Mouse (Mus musculus) olfactory bulb, adult 2 months (tissue): ENCODE measurements around the gene Prr14. TPM values are rescaled to one million over a fixed set of nuclear protein-coding genes. Genes with fewer than 3 reads are reported as not detected.
"Not testable (repeated sequence)": the region's sequence is repeated elsewhere in the genome, so short reads cannot be mapped to it uniquely, and the experiment has no call there.

Experiments used
- H3K27ac ChIP-seq: fragments of 200-500 bp; 2 replicates; pipeline ENCODE4 v1.5.1; 2012; ENCODE audit warnings: low read depth, low read length; ENCODE audit not compliant: insufficient read depth
- H3K4me1 ChIP-seq: fragments of 200-500 bp; 2 replicates; pipeline ENCODE4 v1.6.1; 2012; ENCODE audit warnings: low read length; ENCODE audit not compliant: control insufficient read depth, insufficient read depth
- H3K4me3 ChIP-seq: fragments of 200-500 bp; 2 replicates; pipeline ENCODE4 v1.5.1; 2012; ENCODE audit warnings: mild to moderate bottlenecking, low read depth, low read length, moderate library complexity; ENCODE audit not compliant: insufficient read depth
- CTCF ChIP-seq: fragments of 200-500 bp; IDR thresholded peaks from 2 replicates; pipeline ENCODE4 v1.5.1; 2012; ENCODE audit warnings: low read depth, mild to moderate bottlenecking, low read length, moderate library complexity; ENCODE audit not compliant: insufficient read depth
- POLR2A ChIP-seq: fragments of 200-500 bp; IDR thresholded peaks from 2 replicates; pipeline ENCODE4 v1.6.1; 2012; ENCODE audit warnings: mild to moderate bottlenecking, low read depth, low read length, moderate library complexity; ENCODE audit not compliant: insufficient read depth
- WGBS: fragments of 180-500 bp; shearing (Covaris S2); methylation state at CpG from one replicate; pipeline ENCODE4 v1.1.7; 2018; 5-methylcytosine and 5-hydroxymethylcytosine counted together
- polyA plus RNA-seq: library from polyadenylated mRNA; stranded (reverse); fragments of >200 nt; gene quantifications from 2 replicates; pipeline ENCODE4 v1.2.4, GENCODE M21; 2012; ENCODE audit warnings: low replicate concordance; ENCODE audit not compliant: missing spikeins, insufficient read depth, insufficient read length

Gene Prr14
- polyA plus RNA-seq, 1 experiment = not detected

- TF ChIP-seq POLR2A = no peak
- no peak for TF ChIP-seq CTCF
- H3K27ac ChIP-seq = no peak overlapping the region
- H3K4me3 ChIP-seq = no peak overlapping the region
- H3K4me1 ChIP-seq = no peaks in the 10 kb centered on the region
Observed at GRCm38 (mm10) chr7:127494648-127495047, 35.2 kb downstream of the Prr14 start.

GRCm38 (mm10) chr7:127497382-127497781, 38.0 kb downstream of the Prr14 start:
- Histone ChIP-seq H3K4me3 (no peak overlapping the region), H3K27ac (no peak overlapping the region), H3K4me1 (no peaks in the 10 kb centered on the region)
- TF ChIP-seq POLR2A (no peak), CTCF (no peak)
- 77% methylated on average over 2 of the region's 2 CpGs for WGBS

GRCm38 (mm10) chr7:127498407-127498806, 39.0 kb downstream of the Prr14 start:
- no peak for TF ChIP-seq CTCF
- Histone ChIP-seq H3K27ac (no peak overlapping the region), H3K4me1 (no peaks in the 10 kb centered on the region), H3K4me3 (no peak overlapping the region)
- WGBS = 30% methylated on average over 3 of the region's 3 CpGs

- no peak for TF ChIP-seq POLR2A
- TF ChIP-seq CTCF = no peak
- 94% methylated on average over 3 of the region's 3 CpGs for WGBS
- Histone ChIP-seq H3K4me3 (no peak overlapping the region), H3K4me1 (peaks cover 3% of the 10 kb centered on the region; the same call in 1 of the 2 replicates), H3K27ac (no peak overlapping the region)
Observed at GRCm38 (mm10) chr7:127508291-127508690, 48.9 kb downstream of the Prr14 start.

GRCm38 (mm10) chr7:127509830-127510229, 50.4 kb downstream of the Prr14 start:
- not testable (repeated sequence) for H3K27ac ChIP-seq, H3K4me1 ChIP-seq, H3K4me3 ChIP-seq
- 88% methylated on average over 4 of the region's 4 CpGs for WGBS

GRCm38 (mm10) chr7:127511241-127511640, 51.8 kb downstream of the Prr14 start:
- H3K4me1 ChIP-seq = peaks cover 5% of the 10 kb centered on the region; the same call in 1 of the 2 replicates
- H3K4me3 ChIP-seq = no peak overlapping the region
- TF ChIP-seq CTCF (no peak), POLR2A (no peak)
- WGBS = 18% methylated on average over 8 of the region's 8 CpGs
- H3K27ac ChIP-seq = no peak overlapping the region

- Histone ChIP-seq H3K4me3 (peak within 1 kb of the TSS; percentile 99), H3K4me1 (peaks cover 5% of the 10 kb centered on the region; the same call in 1 of the 2 replicates), H3K27ac (peak within 1 kb of the TSS; percentile 99)
- TF ChIP-seq CTCF (no peak), POLR2A (peak; percentile 84)
- under 1% methylated on average over 37 of the region's 37 CpGs for WGBS
Observed at GRCm38 (mm10) chr7:127511808-127512230, 52.4 kb downstream of the Prr14 start, which contains the start of gene Srcap. TSS of gene Srcap (plus strand) at chr7:127511983.

GRCm38 (mm10) chr7:127512231-127513015, 53.0 kb downstream of the Prr14 start:
- TF ChIP-seq POLR2A (peak; percentile 3; the same call in 1 of the 2 replicates), CTCF (no peak)
- H3K4me3 ChIP-seq = peak overlapping the region; percentile 99
- WGBS = under 1% methylated on average over 91 of the region's 93 CpGs
- H3K4me1 ChIP-seq = peaks cover 5% of the 10 kb centered on the region; the same call in 1 of the 2 replicates
- H3K27ac ChIP-seq = peak overlapping the region; percentile 99

- no peak overlapping the region for H3K27ac ChIP-seq
- peak overlapping the region; percentile 99 for H3K4me3 ChIP-seq
- 18% methylated on average over 8 of the region's 8 CpGs for WGBS
- no peak for TF ChIP-seq CTCF
- TF ChIP-seq POLR2A = no peak
- peaks cover 5% of the 10 kb centered on the region; the same call in 1 of the 2 replicates for H3K4me1 ChIP-seq
Observed at GRCm38 (mm10) chr7:127513016-127513390, 53.6 kb downstream of the Prr14 start.

- WGBS = 50% methylated on average over 3 of the region's 3 CpGs
- H3K4me1 ChIP-seq = peaks cover 5% of the 10 kb centered on the region; the same call in 1 of the 2 replicates
- no peak overlapping the region for H3K27ac ChIP-seq
- H3K4me3 ChIP-seq = no peak overlapping the region
- TF ChIP-seq CTCF = no peak
- TF ChIP-seq POLR2A = no peak
Observed at GRCm38 (mm10) chr7:127513781-127514180, 54.4 kb downstream of the Prr14 start.
